In genomic region chr17:29760404-29761375, GRCm38 (mm10) we compare ENCODE assay signal across 10 mouse cellular contexts. TPM values are rescaled to one million over a fixed set of nuclear protein-coding genes. Genes with fewer than 3 reads are reported as not detected.
A peak's percentile ranks its signal among the peaks of the same experiment; 100 is the strongest.
DNase-seq lines count a peak whose midpoint lies in the region; ATAC-seq lines count a peak whose summit lies in the region.
"Had no signal": no experiment of that assay in that cellular context is flagged by ENCODE, and none has a peak within 500 bp of the region (broad histone marks: within the 10 kb centered on the region; RNA-seq: fewer than 3 reads in every experiment).

No protein-coding gene starts in this region.

- H3K4me1 ChIP-seq in heart, embryonic 16.5 days (ENCODE audit: control insufficient read depth, insufficient read depth, low read length), result peaks cover 9% of the 10 kb centered on the region

- ATAC-seq in heart, embryonic 16.5 days (replicated peaks; ENCODE audit: extremely low read depth, insufficient read depth, low FRiP score), result 0 out of 2 replicates have a peak, but pooled peaks have one; percentile 33
- ATAC-seq in erythroid progenitor cell, adult 5-6 weeks (replicated peaks; ENCODE audit: low FRiP score, poor library complexity, severe bottlenecking), result no peak

- peak; percentile 22 to 45 for DNase-seq in adrenal gland, adult (ENCODE audit: inconsistent age in 2 of 2, low spot score in 1 of 2)
- DNase-seq in adrenal gland, postnatal 4 days (ENCODE audit: low spot score in 2 of 2), result no peak
- DNase-seq in kidney, postnatal 10 days, result peak; percentile 49
- no peak for DNase-seq in kidney, adult 8-10 months
- peak; percentile 94 for DNase-seq in brain, adult 2 months (ENCODE audit: low read depth, low spot score)
- no peak for DNase-seq in spleen, postnatal 10 days (ENCODE audit: low spot score in 2 of 2)

- H3K4me3 ChIP-seq in heart, embryonic 16.5 days (ENCODE audit: low read length), result no peak overlapping the region
- H3K4me3 ChIP-seq: limb, embryonic 13.5 days had no signal

- 68% methylated on average over 20 of the region's 21 CpGs for WGBS in heart, embryonic 16.5 days

- H3K36me3 ChIP-seq in heart, embryonic 16.5 days (ENCODE audit: control insufficient read depth, insufficient read depth), result no peaks in the 10 kb centered on the region
- H3K36me3 ChIP-seq: limb, embryonic 13.5 days had no signal

- H3K9me3 ChIP-seq in heart, embryonic 16.5 days (replicated peaks; ENCODE audit: control insufficient read depth, low read length), result peaks cover 4% of the 10 kb centered on the region; the same call in 1 of the 2 replicates
- H3K9me3 ChIP-seq: limb, embryonic 13.5 days had no signal

- peak overlapping the region; percentile 44; the same call in 1 of the 2 replicates for H3K4me2 ChIP-seq in heart, embryonic 16.5 days (ENCODE audit: low read depth, low read length)
- H3K4me2 ChIP-seq: midbrain, embryonic 11.5 days had no signal

- H3K9ac ChIP-seq in heart, embryonic 16.5 days (ENCODE audit: low read length), result peak overlapping the region; percentile 53
- H3K9ac ChIP-seq: limb, embryonic 13.5 days had no signal

- H3K27ac ChIP-seq in heart, embryonic 16.5 days (ENCODE audit: low read length), result peak overlapping the region; percentile 88
- H3K27ac ChIP-seq: limb, embryonic 13.5 days had no signal

- no peaks in the 10 kb centered on the region for H3K27me3 ChIP-seq in heart, embryonic 16.5 days (ENCODE audit: control insufficient read depth, insufficient read depth, low read length)
- H3K27me3 ChIP-seq: limb, embryonic 13.5 days had no signal

RNA-seq across cellular contexts. Expression of gene Ccdc167, which starts 43.8 kb away (rescaled TPM):
- total RNA-seq in adrenal gland, postnatal 4 days (2021), result 10 to 100 TPM; 18.2 to 19.3 TPM
- polyA plus RNA-seq in heart, embryonic 16.5 days (2015; fragmentation: Nextera tagmentation; extraction: Ambion mirVana), result 11.7 and 12.5 TPM in 2 replicates
- 7.9 and 11.7 TPM in 2 replicates for total RNA-seq in erythroid progenitor cell, adult 5-6 weeks (2015; ENCODE audit: low replicate concordance)
- total RNA-seq in erythroid progenitor cell, adult 5-6 weeks (2017; ENCODE audit: low replicate concordance), result 7.9 and 9.8 TPM in 2 replicates

Comparison
In these comparisons a context has a peak if more than half of its experiments do, and no peak if none do; other contexts are left out.
1. DNase-seq: peak in adrenal gland, adult (2 of 2), kidney, postnatal 10 days (single experiment) and brain, adult 2 months (single experiment); none in adrenal gland, postnatal 4 days (0 of 2), kidney, adult 8-10 months (0 of 2) and spleen, postnatal 10 days (0 of 2).